Mouse (Mus musculus): Measurements from ENCODE around the gene Ptcd1.
"Not testable (repeated sequence)": the region's sequence is repeated elsewhere in the genome, so short reads cannot be mapped to it uniquely, and the experiment has no call there.

Gene Ptcd1

GRCm38 (mm10) chr5:145164710-145165109 is 2.2 kb downstream of the Ptcd1 start:
- DNase-seq (ENCODE audit: low read depth, low spot score): no peak

DNA sequence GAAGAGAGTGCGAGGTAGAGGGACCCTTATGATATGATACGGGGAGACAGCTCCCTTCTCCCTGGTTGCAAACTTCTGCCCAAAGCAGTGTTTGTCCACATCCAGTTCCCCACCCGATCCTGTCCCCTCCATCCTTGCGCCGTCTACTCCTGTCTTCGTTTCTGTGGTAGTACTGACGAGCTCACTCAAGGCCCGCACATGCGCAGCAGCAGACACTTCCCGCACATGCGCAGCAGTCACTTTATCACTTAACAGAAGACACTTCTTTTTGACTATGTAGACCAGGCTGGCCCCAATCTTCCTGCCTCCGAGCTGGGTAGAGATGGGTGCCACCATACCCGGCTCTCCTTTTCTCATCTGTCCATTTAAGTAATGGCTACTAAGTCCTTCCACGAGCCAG is 5.5 kb downstream of the Ptcd1 start:
- no peak for DNase-seq (ENCODE audit: low read depth, low spot score)

DNA sequence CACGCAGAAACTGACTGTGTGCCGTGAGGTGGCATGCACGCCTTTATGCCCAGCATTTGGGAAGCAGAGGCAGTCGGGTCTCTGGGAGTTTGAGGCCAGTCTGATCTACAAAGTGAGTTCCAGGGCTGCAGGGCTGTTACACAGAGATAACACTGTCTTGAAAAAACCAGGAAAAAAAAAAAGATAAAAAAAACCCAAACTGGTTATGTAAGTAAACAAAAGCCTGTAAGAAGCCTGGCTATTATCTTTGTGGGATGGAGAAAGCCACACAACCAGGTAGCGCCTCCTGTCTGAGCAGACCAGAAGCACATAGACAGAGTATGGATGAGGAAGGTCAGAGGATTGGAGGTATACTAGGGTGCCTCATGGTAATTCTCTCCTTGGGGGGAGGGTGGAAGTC is 14.2 kb downstream of the Ptcd1 start:
- DNase-seq (ENCODE audit: low read depth, low spot score): no peak

GRCm38 (mm10) chr5:145149294-145149693 is 17.6 kb downstream of the Ptcd1 start:
- no peak for DNase-seq (ENCODE audit: low read depth, low spot score)

- DNase-seq (ENCODE audit: low read depth, low spot score): no peak
Observed at GRCm38 (mm10) chr5:145147748-145148147, 19.2 kb downstream of the Ptcd1 start.

DNA sequence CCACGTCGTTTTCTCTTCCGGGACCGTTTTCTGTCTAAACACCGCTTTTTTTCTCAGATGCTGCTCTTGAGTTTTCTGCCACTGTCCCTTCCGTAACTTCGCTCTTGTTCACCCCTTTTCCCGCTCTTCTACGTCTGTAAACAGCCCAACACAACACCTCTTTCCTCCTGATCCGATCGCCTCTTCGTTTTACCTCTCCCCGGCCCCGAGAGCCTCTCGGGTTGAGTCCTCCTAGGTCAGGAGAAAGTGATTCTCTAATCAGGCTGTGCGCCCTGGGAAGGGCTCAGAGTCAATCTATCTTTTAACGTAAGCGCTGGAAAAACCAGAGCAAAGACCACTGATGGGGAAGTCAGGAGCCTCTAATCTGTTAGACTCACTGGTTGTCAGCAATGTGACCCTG is 26.3 kb downstream of the Ptcd1 start:
- DNase-seq (ENCODE audit: low read depth, low spot score): no peak

DNA sequence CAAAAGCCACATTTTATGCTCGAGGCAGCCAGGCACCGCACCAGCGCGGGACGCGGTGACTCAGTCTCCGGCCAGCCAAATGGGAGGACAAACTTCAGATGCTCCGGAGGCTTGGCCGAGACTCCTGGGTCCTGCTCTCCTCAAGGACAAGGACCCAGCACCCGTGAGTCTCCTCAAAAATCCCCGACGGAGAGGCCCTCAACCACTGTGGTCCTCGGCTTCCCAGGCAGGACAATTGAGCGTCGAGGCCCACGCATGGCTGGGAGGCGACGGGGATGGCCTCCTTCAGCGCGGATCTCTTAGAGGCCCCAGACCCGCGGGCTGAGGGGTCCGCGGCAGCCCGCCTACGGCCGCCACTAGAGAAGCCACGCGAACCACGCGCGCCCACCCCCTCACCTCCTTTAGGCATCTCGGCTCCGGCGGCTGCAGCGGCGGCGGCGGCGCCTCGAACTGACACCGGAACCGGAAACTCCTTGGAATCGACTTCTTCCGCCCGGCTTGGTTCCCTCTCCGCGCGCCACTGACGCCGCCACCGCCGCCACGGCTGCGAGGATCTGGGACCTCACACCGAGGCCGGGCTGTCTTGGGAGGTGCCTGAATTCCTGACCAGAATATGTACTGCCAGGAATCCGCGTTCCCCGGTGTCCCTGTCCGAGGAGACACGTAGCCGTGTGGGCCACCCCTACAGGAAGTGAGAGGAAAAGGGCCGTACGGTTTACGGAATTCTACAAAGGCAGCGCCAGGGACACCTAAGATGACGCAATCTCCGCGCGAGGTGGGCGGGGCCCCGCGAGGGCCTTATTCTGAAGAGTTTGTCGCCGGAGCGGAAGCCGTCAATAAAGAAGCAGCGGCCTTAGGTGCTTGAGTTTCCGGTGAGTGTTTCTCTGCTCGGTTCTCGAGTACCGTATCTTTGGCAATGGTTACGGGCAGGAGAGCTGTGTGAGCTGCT is 27.1 kb downstream of the Ptcd1 start, which contains the start of the genes Pdap1 and Bud31:
TSS of gene Pdap1 (minus strand) at position 668 of the 949 bp plus-strand sequence.
TSS of gene Bud31 (plus strand) at position 792 of the 949 bp plus-strand sequence.
- DNase-seq (ENCODE audit: low read depth, low spot score): peak; percentile 95

DNA sequence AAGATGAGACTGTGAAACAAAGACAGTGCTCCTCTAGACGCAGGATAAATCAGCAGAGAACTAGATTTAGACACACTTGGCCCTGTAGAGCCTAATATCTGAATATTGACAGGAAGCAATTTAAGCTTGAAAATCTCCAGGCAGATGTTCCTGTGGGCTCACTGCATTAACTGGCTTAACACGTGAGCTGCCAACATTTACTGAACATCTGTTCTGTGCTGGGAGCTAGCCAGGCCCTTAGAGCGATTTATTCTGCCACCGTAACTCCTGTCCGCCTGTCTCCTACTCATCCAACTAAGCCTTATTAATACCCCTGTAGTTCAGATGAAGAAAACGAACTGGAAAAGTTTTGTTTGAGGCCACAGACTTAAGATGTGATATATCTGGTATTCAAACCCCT is 28.1 kb downstream of the Ptcd1 start:
- no peak for DNase-seq (ENCODE audit: low read depth, low spot score)

- DNase-seq (ENCODE audit: low read depth, low spot score): not testable (repeated sequence)
Observed at GRCm38 (mm10) chr5:145133275-145133674, 33.6 kb downstream of the Ptcd1 start.

- no peak for DNase-seq (ENCODE audit: low read depth, low spot score)
Observed at GRCm38 (mm10) chr5:145130995-145131394, 35.9 kb downstream of the Ptcd1 start.

- DNase-seq (ENCODE audit: low read depth, low spot score): no peak
Observed at GRCm38 (mm10) chr5:145130191-145130590, 36.7 kb downstream of the Ptcd1 start.

GRCm38 (mm10) chr5:145129773-145130172 is 37.1 kb downstream of the Ptcd1 start:
- not testable (repeated sequence) for DNase-seq (ENCODE audit: low read depth, low spot score)

DNA sequence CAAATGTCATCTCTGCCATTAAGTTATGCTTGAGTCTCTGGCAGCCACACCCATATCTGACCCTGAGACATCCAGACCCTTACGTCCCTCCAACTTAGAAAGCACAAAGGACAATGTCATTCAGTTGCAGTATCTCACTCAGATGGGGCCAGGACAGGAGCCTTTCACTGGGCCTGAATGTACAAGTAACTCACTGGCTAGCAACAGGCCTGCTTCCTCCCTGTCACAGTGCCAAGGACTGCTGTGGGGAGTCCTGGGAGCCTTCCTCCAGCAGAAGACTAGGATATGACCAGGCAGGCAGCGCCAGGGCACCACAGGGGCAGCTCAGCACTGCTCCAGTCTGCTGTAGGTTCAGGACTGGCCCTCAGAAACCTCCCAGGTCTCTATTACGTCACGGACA is 37.8 kb downstream of the Ptcd1 start:
- DNase-seq (ENCODE audit: low read depth, low spot score): no peak

DNA sequence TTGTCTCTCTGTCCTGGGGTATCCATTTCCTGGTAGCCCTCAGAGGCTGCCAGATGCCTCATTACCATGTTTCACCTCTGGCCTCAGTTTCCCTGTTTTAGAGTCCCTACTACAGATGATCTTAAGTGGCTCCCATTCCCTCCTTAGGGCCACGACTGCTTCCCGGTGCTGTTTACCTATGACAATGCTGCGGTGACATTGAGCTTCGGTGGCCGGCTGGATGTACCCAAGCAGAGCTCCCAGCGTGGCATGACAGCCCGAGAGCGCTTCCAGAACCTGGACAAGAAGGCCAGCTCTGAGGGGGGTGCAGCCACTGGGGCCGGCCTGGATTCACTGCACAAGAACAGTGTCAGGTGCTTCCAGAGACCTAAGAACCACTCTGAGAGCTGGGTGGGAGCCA is 40.3 kb downstream of the Ptcd1 start:
- no peak for DNase-seq (ENCODE audit: low read depth, low spot score)

DNA sequence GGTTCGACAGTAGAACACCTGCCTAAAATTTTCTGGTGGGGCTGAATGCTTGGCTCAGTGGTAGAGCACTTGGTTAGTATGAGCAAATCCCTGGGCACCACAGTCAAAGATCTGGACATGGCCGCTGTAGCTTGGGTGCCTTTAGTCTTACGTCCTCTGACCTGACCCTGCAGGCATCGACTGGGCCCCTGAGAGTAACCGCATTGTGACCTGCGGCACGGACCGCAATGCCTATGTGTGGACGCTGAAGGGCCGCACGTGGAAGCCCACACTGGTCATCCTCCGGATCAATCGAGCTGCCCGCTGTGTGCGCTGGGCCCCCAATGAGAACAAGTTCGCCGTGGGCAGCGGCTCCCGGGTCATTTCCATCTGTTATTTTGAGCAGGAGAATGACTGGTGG is 43.5 kb downstream of the Ptcd1 start:
- DNase-seq (ENCODE audit: low read depth, low spot score): no peak

GRCm38 (mm10) chr5:145120921-145121320 is 46.0 kb downstream of the Ptcd1 start:
- no peak for DNase-seq (ENCODE audit: low read depth, low spot score)

DNA sequence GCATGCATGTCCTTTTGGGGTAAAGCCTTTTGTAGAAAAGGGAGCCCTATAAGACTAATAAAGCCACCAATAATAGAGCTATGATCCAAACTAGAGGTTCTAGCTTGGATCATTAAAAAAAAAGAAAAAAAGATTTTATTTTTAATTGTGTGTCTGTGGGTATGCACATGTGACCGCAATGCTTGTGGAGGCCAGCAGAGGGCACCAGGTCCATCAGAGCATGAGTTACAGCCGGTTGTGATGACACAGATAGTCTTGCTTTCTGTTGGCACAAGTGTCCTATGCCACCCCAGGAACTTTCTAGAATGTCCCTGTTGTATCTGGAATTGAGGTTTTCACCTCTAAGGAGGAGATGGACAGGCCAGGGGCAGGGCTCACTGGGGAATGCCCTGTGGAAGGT is 47.5 kb downstream of the Ptcd1 start:
- DNase-seq (ENCODE audit: low read depth, low spot score): peak; percentile 61

GRCm38 (mm10) chr5:145118461-145118860 is 48.4 kb downstream of the Ptcd1 start:
- no peak for DNase-seq (ENCODE audit: low read depth, low spot score)

DNA sequence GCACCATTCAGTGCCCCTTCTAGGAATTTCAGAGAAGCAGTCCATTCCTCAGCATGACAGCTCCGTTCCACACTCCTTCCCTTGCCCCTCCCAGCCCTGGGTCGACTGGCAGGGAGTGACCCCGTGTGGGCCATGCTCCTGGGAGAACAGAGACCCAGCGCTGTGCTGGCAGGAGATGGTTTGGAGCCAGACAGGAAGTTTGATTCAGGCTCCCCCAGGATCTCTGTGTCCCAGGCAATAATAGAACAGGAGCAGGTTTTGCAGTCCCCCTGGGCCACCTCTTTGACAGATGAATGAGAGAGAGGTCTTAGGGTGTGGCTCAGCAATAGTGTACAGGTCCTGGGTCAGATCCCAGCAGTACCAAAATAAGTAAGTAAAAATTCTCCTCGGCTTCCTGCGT is 48.9 kb downstream of the Ptcd1 start:
- no peak for DNase-seq (ENCODE audit: low read depth, low spot score)

GRCm38 (mm10) chr5:145116916-145117315 is 50.0 kb downstream of the Ptcd1 start:
- peak; percentile 58 for DNase-seq (ENCODE audit: low read depth, low spot score)

DNA sequence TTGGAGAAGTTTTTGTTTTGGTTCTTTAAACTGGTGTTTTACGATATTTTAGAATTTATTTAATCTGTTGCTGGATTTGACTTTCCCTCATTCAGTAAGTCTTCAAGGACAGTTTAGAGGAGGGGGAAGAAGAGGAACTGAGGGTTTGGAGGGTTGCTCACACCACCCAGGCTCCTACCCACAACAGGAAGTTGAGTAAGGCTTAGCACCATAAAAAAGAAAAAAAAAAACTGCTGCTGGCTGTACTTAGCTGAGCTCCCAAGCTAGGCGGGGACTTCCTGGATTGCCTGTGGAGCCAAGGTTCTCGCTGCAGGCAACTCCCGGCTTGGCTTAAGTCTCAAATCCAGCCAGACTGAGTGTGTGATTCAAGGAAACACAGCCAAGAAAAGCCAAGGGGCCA is 50.6 kb downstream of the Ptcd1 start:
- DNase-seq (ENCODE audit: low read depth, low spot score): peak; percentile 81

DNA sequence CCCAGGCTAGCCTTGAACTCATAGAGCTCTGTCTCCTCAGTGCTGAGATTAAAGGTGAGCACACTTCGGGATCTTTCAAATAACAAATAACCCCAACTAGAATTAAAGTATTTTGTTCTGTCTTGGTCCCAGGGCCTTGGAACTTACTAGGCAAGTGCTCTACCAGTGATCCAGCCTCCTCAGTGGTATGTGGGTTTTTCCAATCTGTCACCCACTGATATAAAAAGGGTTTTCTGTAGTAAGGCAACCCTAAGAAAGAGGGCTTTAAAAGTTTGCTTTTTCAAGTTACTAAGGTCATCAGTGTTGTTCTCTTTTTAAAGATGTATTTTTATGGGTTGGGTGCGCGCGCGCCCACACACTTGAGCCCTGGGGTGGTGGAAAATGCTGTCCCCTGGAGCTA is 51.2 kb downstream of the Ptcd1 start:
- DNase-seq (ENCODE audit: low read depth, low spot score): no peak
